ENCODE assay signal across 14 mouse cellular contexts in the genomic region with DNA sequence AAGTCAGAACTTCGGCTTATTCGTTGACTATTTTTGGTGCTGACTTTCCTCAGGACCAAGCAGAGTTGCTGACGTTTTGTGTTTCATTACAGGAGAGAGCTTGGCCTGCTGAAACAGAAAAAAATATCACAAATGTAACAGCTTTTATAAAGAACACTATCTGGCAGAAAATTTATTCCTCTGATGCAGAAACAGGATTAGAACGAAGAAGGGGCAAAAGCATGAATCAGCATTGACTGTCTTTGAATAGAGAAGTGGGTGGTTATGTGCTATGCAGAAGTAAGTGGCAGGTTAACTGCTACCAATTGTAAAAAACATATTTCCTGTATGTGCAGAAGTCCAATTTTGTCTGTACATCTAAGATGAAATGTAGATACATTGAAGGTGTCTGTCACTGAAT.
"Had no signal": no experiment of that assay in that cellular context is flagged by ENCODE, and none has a peak within 500 bp of the region (broad histone marks: within the 10 kb centered on the region; RNA-seq: fewer than 3 reads in every experiment).

No protein-coding gene starts in this region.

- DNase-seq: forebrain, postnatal 0 days; gastrocnemius, postnatal 14 days; gastrocnemius, postnatal 36 days; heart, adult 11 months; heart, adult 2 months; heart, postnatal 14 days; heart, postnatal 36 days; kidney, adult 18-20 months; kidney, adult 8-10 months; kidney, postnatal 10 days; kidney, postnatal 25 days; kidney, postnatal 4 days; liver; liver, embryonic 13.5 days had no signal
